Mouse (Mus musculus) embryonic fibroblast, embryonic 13.5 days (primary cell): ENCODE measurements around the gene Plcd3.

Experiments
- CTCF ChIP-seq: IDR thresholded peaks from 2 replicates; pipeline ENCODE4 v1.5.1; 2011; ENCODE audit warnings: mild to moderate bottlenecking, control low read depth, low read length, moderate library complexity, borderline replicate concordance; ENCODE audit not compliant: insufficient read depth
- POLR2A ChIP-seq: IDR thresholded peaks from 2 replicates; pipeline ENCODE4 v1.6.1; 2011; ENCODE audit warnings: low read depth, mild to moderate bottlenecking, control low read depth, low read length, moderate library complexity

GRCm38 (mm10) chr11:103105810-103106209, 4.4 kb upstream of the Plcd3 start:
- no peak for TF ChIP-seq CTCF
- TF ChIP-seq POLR2A: no peak
